Mouse (Mus musculus) G1E (cell line): ENCODE results near the gene Lama5.

ENCODE experiments used
- CTCF ChIP-seq: IDR thresholded peaks from 2 replicates; pipeline ENCODE4 v1.5.1; 2012; ENCODE audit warnings: low read depth, low read length, inconsistent platforms, mixed read lengths
- GATA1 ChIP-seq: IDR thresholded peaks from 2 replicates; pipeline ENCODE4 v1.6.1; 2012; ENCODE audit warnings: borderline replicate concordance, low read length, inconsistent platforms, mixed read lengths

DNA sequence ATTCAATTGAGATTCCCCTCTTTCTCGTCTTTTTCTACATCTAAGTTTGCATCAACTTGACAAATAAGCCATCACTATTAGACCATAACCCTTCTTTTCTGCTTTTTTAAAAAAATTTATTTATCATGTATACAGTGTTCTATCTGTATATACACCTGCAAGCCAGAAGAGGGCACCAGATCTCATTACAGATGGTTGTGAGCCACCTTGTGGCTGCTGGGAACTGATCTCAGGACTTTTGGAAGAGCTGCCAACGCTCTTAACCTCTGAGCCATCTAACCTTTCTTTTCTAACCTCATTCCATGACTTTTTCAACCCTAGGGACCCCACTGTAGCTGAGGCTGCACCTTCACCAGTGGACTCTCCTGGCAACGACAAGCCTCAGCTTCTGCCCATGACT, 13.4 kb downstream of the Lama5 start:
- TF ChIP-seq GATA1 (no peak), CTCF (no peak)
